In genomic region chr14:53881304-53881703, GRCm38 (mm10) we compare ENCODE assay signal across 8 mouse cellular contexts.
DNase-seq lines count a peak whose midpoint lies in the region; ATAC-seq and TF ChIP-seq lines count a peak whose summit lies in the region.

No protein-coding gene starts in this region.

- no peaks in the 10 kb centered on the region for H3K27me3 ChIP-seq in liver, embryonic 14.5 days (ENCODE audit: control insufficient read depth, insufficient read depth, low read length)
- H3K27me3 ChIP-seq in hindbrain, embryonic 15.5 days = no peaks in the 10 kb centered on the region
- no peaks in the 10 kb centered on the region for H3K27me3 ChIP-seq in stomach, postnatal 0 days (ENCODE audit: control insufficient read depth, insufficient read depth, low read length)

- ATAC-seq in CD4-positive, CD25-positive, alpha-beta regulatory T cell, adult 4 months = no peak
- no peak for ATAC-seq in liver, embryonic 14.5 days (ENCODE audit: insufficient read depth)
- peak; percentile 85; the same call in 1 of the 2 replicates for ATAC-seq in hindbrain, embryonic 15.5 days (ENCODE audit: low FRiP score, low read depth)
- ATAC-seq in stomach, postnatal 0 days (ENCODE audit: low FRiP score, low TSS enrichment) = no peak
- no peak for ATAC-seq in erythroid progenitor cell, adult 5-6 weeks (replicated peaks; ENCODE audit: low FRiP score, poor library complexity, severe bottlenecking)

- TF ChIP-seq EP300 in liver, embryonic 14.5 days (IDR thresholded peaks at IDR 0.05; ENCODE audit: low read depth) = no peak
- TF ChIP-seq EP300 in stomach, postnatal 0 days (optimal IDR thresholded peaks at IDR 0.05) = no peak

- peak; percentile 17; the same call in 1 of the 2 replicates for TF ChIP-seq CTCF in liver, embryonic 14.5 days (IDR thresholded peaks at IDR 0.05; ENCODE audit: low read depth)
- peak; percentile 64 for TF ChIP-seq CTCF in stomach, postnatal 0 days (IDR thresholded peaks at IDR 0.05; ENCODE audit: low read depth)

- 11% methylated on average over 3 of the region's 3 CpGs for WGBS in liver, embryonic 14.5 days (ENCODE audit: insufficient replicate concordance)
- WGBS in hindbrain, embryonic 15.5 days = 8% methylated on average over 3 of the region's 3 CpGs
- 7% methylated on average over 3 of the region's 3 CpGs for WGBS in stomach, postnatal 0 days

- no peak overlapping the region for H3K9ac ChIP-seq in liver, embryonic 14.5 days (replicated peaks)
- H3K9ac ChIP-seq in hindbrain, embryonic 15.5 days = no peak overlapping the region
- no peak overlapping the region for H3K9ac ChIP-seq in stomach, postnatal 0 days (ENCODE audit: low read length)

- H3K27ac ChIP-seq in liver, embryonic 14.5 days = no peak overlapping the region
- H3K27ac ChIP-seq in hindbrain, embryonic 15.5 days (replicated peaks) = no peak overlapping the region
- no peak overlapping the region for H3K27ac ChIP-seq in stomach, postnatal 0 days (replicated peaks)

- no peak overlapping the region for H3K4me3 ChIP-seq in liver, embryonic 14.5 days (ENCODE audit: insufficient read depth in 1 of 2, low read depth in 2 of 2, low read length in 2 of 2)
- no peak overlapping the region for H3K4me3 ChIP-seq in hindbrain, embryonic 15.5 days
- no peak overlapping the region for H3K4me3 ChIP-seq in stomach, postnatal 0 days (ENCODE audit: low read depth, low read length)

- no peaks in the 10 kb centered on the region for H3K36me3 ChIP-seq in liver, embryonic 14.5 days (replicated peaks; ENCODE audit: control insufficient read depth, insufficient read depth, low read depth)
- H3K36me3 ChIP-seq in hindbrain, embryonic 15.5 days = no peaks in the 10 kb centered on the region
- no peaks in the 10 kb centered on the region for H3K36me3 ChIP-seq in stomach, postnatal 0 days (ENCODE audit: control insufficient read depth, insufficient read depth, low read length)

- peak; percentile 28 for DNase-seq in CD4-positive, CD25-positive, alpha-beta regulatory T cell, adult 2 months (ENCODE audit: low read depth, low spot score)
- no peak for DNase-seq in liver, embryonic 14.5 days (ENCODE audit: low read depth in 3 of 3, low spot score in 3 of 3)
- DNase-seq in liver = no peak
- no peak for DNase-seq in stomach, postnatal 0 days (ENCODE audit: low spot score)
- no peak for DNase-seq in spleen, adult 12 weeks (ENCODE audit: low spot score)

- no peaks in the 10 kb centered on the region for H3K4me1 ChIP-seq in liver, embryonic 14.5 days (replicated peaks; ENCODE audit: control insufficient read depth in 2 of 2, insufficient read depth in 2 of 2, low read length in 1 of 2)
- no peaks in the 10 kb centered on the region for H3K4me1 ChIP-seq in hindbrain, embryonic 15.5 days (replicated peaks)
- no peaks in the 10 kb centered on the region for H3K4me1 ChIP-seq in stomach, postnatal 0 days (replicated peaks; ENCODE audit: control insufficient read depth, insufficient read depth)

- no peak overlapping the region for H3K4me2 ChIP-seq in liver, embryonic 14.5 days (ENCODE audit: low read depth)
- no peak overlapping the region for H3K4me2 ChIP-seq in hindbrain, embryonic 15.5 days
- no peak overlapping the region for H3K4me2 ChIP-seq in stomach, postnatal 0 days (replicated peaks; ENCODE audit: low read depth)

- no peaks in the 10 kb centered on the region for H3K9me3 ChIP-seq in liver, embryonic 14.5 days (ENCODE audit: control insufficient read depth, low read length)
- no peaks in the 10 kb centered on the region for H3K9me3 ChIP-seq in hindbrain, embryonic 15.5 days
- no peaks in the 10 kb centered on the region for H3K9me3 ChIP-seq in stomach, postnatal 0 days (ENCODE audit: control insufficient read depth, low read length)
